Mouse (Mus musculus) limb, embryonic 13.5 days (tissue): Measurements from ENCODE around the gene Mcm3. TPM values are rescaled to one million over a fixed set of nuclear protein-coding genes. Genes with fewer than 3 reads are reported as not detected.
A peak's percentile ranks its signal among the peaks of the same experiment; 100 is the strongest.

ENCODE experiments used
- ATAC-seq: fragments of 200-750 bp; cut with Nextera tagmentation; 2 replicates; pipeline ENCODE4 v1.8.0; 2017; ENCODE audit warnings: low read depth, moderate number of reproducible peaks, moderate TSS enrichment; ENCODE audit not compliant: low FRiP score
- H3K27ac ChIP-seq: fragments of 300-500 bp; sonication (generic); 2 replicates; pipeline ENCODE4 v1.5.1; 2015; ENCODE audit warnings: inconsistent platforms, mild to moderate bottlenecking, moderate library complexity
- H3K27me3 ChIP-seq: fragments of 300-500 bp; sonication (generic); 2 replicates; pipeline ENCODE4 v1.6.1; 2015; ENCODE audit warnings: mild to moderate bottlenecking, inconsistent platforms
- H3K36me3 ChIP-seq: fragments of 300-500 bp; sonication (generic); 2 replicates; pipeline ENCODE4 v1.6.1; 2015; ENCODE audit warnings: inconsistent platforms, mild to moderate bottlenecking, moderate library complexity
- H3K4me1 ChIP-seq: fragments of 300-500 bp; sonication (generic); 2 replicates; pipeline ENCODE4 v1.6.1; 2015; ENCODE audit warnings: inconsistent platforms
- H3K4me2 ChIP-seq: fragments of 300-500 bp; sonication (generic); replicated peaks from 2 replicates; pipeline ENCODE4 v1.6.1; 2015; ENCODE audit warnings: inconsistent platforms, mild to moderate bottlenecking, moderate library complexity
- H3K4me3 ChIP-seq: fragments of 300-500 bp; sonication (generic); 2 replicates; pipeline ENCODE4 v1.5.1; 2015; ENCODE audit warnings: moderate library complexity, mild to moderate bottlenecking, inconsistent platforms
- H3K9ac ChIP-seq: fragments of 300-500 bp; sonication (generic); 2 replicates; pipeline ENCODE4 v1.6.1; 2015; ENCODE audit warnings: mild to moderate bottlenecking, inconsistent platforms
- H3K9me3 ChIP-seq: fragments of 300-500 bp; sonication (generic); 2 replicates; pipeline ENCODE4 v1.6.1; 2016; ENCODE audit warnings: inconsistent platforms
- WGBS: fragments of 180-500 bp; shearing (Covaris S2); methylation state at CpG from one replicate; pipeline ENCODE4 v1.1.7; 2015; 5-methylcytosine and 5-hydroxymethylcytosine counted together
- polyA plus RNA-seq: library from polyadenylated mRNA; unstranded; fragments of >200 nt; fragmentation: Nextera tagmentation; extraction: Ambion mirVana; gene quantifications from 2 replicates; pipeline ENCODE4 v1.2.1, GENCODE M21; 2015

The Mcm3 gene
- polyA plus RNA-seq, result 151 and 155 TPM in 2 replicates

GRCm38 (mm10) chr1:20819771-20820605, at the start of gene Mcm3:
Gene Mcm3 (minus strand): TSS chr1:20820312.
- Histone ChIP-seq H3K9me3 (no peaks in the 10 kb centered on the region), H3K4me3 (peak within 1 kb of the TSS; percentile 77), H3K4me2 (peak within 1 kb of the TSS; percentile 71), H3K9ac (peak within 1 kb of the TSS; percentile 88), H3K36me3 (peaks cover 27% of the 10 kb centered on the region), H3K4me1 (peaks cover 12% of the 10 kb centered on the region), H3K27me3 (no peaks in the 10 kb centered on the region), H3K27ac (0 out of 2 replicates have a peak within 1 kb of the TSS, but pooled peaks have one; percentile 22)
- under 1% methylated on average over 52 of the region's 52 CpGs for WGBS
- peak; percentile 100 for ATAC-seq

GRCm38 (mm10) chr1:20868036-20868435, 47.9 kb upstream of the Mcm3 start:
- no peaks in the 10 kb centered on the region for H3K36me3 ChIP-seq
- no peaks in the 10 kb centered on the region for H3K9me3 ChIP-seq
- no peak overlapping the region for H3K4me3 ChIP-seq
- WGBS, result 68% methylated on average over 9 of the region's 9 CpGs
- no peak overlapping the region for H3K27ac ChIP-seq
- H3K9ac ChIP-seq, result no peak overlapping the region
- H3K4me1 ChIP-seq, result no peaks in the 10 kb centered on the region
- ATAC-seq, result no peak
- H3K4me2 ChIP-seq, result no peak overlapping the region
- H3K27me3 ChIP-seq, result no peaks in the 10 kb centered on the region

DNA sequence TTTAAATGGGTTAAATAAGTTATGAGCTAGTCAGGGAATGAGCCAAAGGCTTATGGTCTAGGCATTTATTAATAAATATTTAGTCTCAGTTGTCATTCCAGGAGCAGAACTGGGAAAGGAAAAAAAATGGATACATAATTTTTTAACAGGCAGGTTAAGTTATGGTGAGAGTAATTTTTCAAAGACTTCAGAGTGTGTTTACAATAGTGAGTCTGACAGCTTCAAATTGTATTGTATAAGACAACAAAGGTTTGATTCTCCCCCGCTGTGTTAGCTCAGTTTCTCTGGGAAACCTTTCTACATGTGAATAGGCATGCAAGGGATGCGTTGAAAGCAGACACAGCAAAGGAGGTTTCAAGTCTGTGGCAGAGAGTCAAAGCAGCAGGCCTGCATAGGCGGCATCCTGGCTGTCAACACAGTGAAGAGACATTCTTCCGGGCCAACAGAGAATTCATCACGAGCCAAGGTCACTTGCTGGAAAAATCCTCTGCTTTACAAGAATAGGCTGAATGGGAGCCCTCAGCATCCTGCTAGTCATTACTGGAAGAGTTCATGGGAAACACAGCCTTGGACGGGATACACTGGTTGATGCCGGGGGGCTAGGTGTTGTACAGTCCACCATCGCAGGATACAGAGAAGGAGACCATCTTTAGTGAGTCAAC, 47.3 kb upstream of the Mcm3 start:
- Histone ChIP-seq H3K4me2 (no peak overlapping the region), H3K27ac (no peak overlapping the region), H3K4me3 (no peak overlapping the region), H3K36me3 (no peaks in the 10 kb centered on the region), H3K9ac (no peak overlapping the region), H3K9me3 (no peaks in the 10 kb centered on the region), H3K4me1 (no peaks in the 10 kb centered on the region), H3K27me3 (no peaks in the 10 kb centered on the region)
- ATAC-seq, result no peak
- 73% methylated on average over 8 of the region's 8 CpGs for WGBS

- Histone ChIP-seq H3K36me3 (no peaks in the 10 kb centered on the region), H3K4me1 (no peaks in the 10 kb centered on the region), H3K4me2 (no peak overlapping the region), H3K27ac (no peak overlapping the region), H3K9ac (no peak overlapping the region), H3K9me3 (no peaks in the 10 kb centered on the region), H3K27me3 (no peaks in the 10 kb centered on the region), H3K4me3 (no peak overlapping the region)
- no peak for ATAC-seq
- 37% methylated on average over 5 of the region's 5 CpGs for WGBS
These were observed 43.5 kb upstream of the Mcm3 start for GRCm38 (mm10) chr1:20863452-20864172.

DNA sequence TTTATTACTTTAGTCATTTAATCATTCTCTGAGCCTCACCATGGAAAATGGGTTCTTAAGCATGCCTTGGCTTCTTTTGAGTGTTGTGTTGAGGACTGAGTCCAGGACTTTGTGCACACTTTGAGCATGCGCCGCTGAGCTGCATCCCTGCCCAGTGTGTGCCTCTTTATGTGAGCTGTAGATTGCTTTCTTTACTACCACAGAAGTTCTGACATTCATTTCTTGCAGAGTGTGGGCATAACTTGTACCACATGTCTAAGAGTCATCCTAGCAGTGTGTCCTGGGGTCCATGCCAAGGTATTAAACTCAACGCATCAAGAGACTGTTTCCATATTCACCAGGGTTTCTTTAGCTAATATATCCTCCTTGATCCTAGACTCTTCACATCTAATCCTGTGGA, 41.8 kb upstream of the Mcm3 start:
- H3K4me3 ChIP-seq, result no peak overlapping the region
- no peaks in the 10 kb centered on the region for H3K27me3 ChIP-seq
- no peaks in the 10 kb centered on the region for H3K36me3 ChIP-seq
- no peak overlapping the region for H3K9ac ChIP-seq
- H3K4me2 ChIP-seq, result no peak overlapping the region
- no peaks in the 10 kb centered on the region for H3K9me3 ChIP-seq
- WGBS, result 83% methylated on average over 3 of the region's 3 CpGs
- H3K27ac ChIP-seq, result no peak overlapping the region
- 0 out of 2 replicates have a peak, but pooled peaks have one; percentile 15 for ATAC-seq
- H3K4me1 ChIP-seq, result no peaks in the 10 kb centered on the region

DNA sequence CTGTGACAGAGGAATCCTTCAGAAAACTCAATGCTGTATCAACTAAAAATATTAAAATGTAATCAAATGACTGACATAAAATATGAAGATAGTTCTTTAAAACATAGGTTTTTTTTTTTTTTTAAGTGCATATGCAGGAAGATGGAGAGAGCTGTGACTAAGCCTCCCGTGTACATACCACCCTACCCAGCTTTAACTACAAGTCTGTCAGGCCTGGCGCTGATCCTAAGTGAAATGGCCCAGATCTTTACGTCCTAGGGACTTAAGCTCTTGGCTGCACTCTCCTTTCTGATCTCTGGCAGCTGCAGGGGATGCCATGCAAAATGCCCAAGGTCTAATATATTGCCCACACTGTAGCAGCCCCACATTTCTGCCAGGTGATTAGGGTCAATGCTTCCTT, 40.7 kb upstream of the Mcm3 start:
- Histone ChIP-seq H3K27me3 (no peaks in the 10 kb centered on the region), H3K4me3 (no peak overlapping the region), H3K36me3 (no peaks in the 10 kb centered on the region), H3K27ac (no peak overlapping the region), H3K9ac (no peak overlapping the region), H3K4me2 (no peak overlapping the region), H3K4me1 (no peaks in the 10 kb centered on the region), H3K9me3 (no peaks in the 10 kb centered on the region)
- WGBS, result 76% methylated on average over 3 of the region's 3 CpGs
- ATAC-seq, result no peak

DNA sequence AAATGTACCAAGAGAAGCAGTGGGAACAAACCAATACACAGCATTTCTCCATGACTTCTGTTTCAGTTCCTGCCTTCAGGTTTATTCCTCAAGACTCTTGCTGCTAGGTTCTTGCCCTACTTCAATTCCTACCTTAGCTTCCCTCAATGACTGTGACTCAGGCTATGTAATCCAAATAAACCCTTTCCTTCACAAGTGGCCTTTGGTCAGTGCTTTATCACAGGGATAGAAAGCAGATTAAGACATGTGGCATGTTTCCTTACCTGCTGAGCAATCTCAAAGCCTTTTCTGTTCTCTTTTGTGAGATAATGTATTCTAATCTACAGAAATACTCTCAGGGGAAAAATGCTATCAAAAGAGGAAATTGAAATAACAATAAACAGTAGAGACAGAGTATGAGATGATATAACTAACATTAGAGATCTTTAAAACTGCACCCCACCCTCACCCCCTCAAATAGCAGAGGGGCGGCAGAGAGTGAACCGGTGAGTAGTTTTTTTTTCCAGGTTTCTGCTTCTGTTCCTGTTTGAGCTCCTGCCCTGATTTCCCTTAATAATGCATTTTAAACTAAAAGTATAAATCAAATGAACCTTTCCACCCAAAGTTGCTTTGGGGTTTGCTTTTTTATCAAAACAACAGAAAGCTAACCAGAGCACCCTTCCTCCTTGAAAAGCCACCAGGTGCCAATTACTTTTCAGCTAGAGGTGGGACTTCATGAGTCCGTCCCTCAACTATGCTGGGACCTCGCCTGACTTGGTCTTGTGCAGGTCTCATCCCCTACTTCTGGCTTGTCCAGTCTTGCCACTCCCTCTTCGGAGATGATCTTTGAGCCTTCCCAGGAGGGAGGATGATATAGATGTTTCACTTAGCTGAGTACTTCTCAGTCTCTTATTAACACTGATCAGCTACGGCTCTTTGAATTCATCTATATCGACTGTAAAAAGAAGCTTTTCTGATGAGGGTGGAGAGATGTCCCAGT, 37.1 kb upstream of the Mcm3 start:
- no peak overlapping the region for H3K4me3 ChIP-seq
- no peak overlapping the region for H3K27ac ChIP-seq
- 81% methylated on average over 7 of the region's 7 CpGs for WGBS
- no peaks in the 10 kb centered on the region for H3K36me3 ChIP-seq
- no peaks in the 10 kb centered on the region for H3K9me3 ChIP-seq
- ATAC-seq, result no peak
- no peak overlapping the region for H3K9ac ChIP-seq
- no peaks in the 10 kb centered on the region for H3K27me3 ChIP-seq
- H3K4me2 ChIP-seq, result no peak overlapping the region
- no peaks in the 10 kb centered on the region for H3K4me1 ChIP-seq

GRCm38 (mm10) chr1:20839911-20840310, 19.8 kb upstream of the Mcm3 start:
- Histone ChIP-seq H3K4me3 (no peak overlapping the region), H3K4me2 (no peak overlapping the region), H3K4me1 (no peaks in the 10 kb centered on the region), H3K27ac (no peak overlapping the region), H3K27me3 (no peaks in the 10 kb centered on the region), H3K9me3 (no peaks in the 10 kb centered on the region), H3K9ac (no peak overlapping the region), H3K36me3 (no peaks in the 10 kb centered on the region)
- no peak for ATAC-seq
- WGBS, result 74% methylated on average over 3 of the region's 3 CpGs

GRCm38 (mm10) chr1:20836551-20837125, 16.5 kb upstream of the Mcm3 start:
- ATAC-seq, result no peak
- Histone ChIP-seq H3K4me1 (no peaks in the 10 kb centered on the region), H3K4me2 (no peak overlapping the region), H3K36me3 (no peaks in the 10 kb centered on the region), H3K9ac (no peak overlapping the region), H3K27ac (no peak overlapping the region), H3K9me3 (no peaks in the 10 kb centered on the region), H3K27me3 (no peaks in the 10 kb centered on the region), H3K4me3 (no peak overlapping the region)
- WGBS, result 79% methylated on average over 3 of the region's 3 CpGs

GRCm38 (mm10) chr1:20833141-20833511, 13.0 kb upstream of the Mcm3 start:
- no peaks in the 10 kb centered on the region for H3K9me3 ChIP-seq
- 66% methylated on average over 3 of the region's 4 CpGs for WGBS
- no peak overlapping the region for H3K4me3 ChIP-seq
- H3K9ac ChIP-seq, result no peak overlapping the region
- no peak overlapping the region for H3K4me2 ChIP-seq
- H3K4me1 ChIP-seq, result no peaks in the 10 kb centered on the region
- H3K27me3 ChIP-seq, result no peaks in the 10 kb centered on the region
- no peak for ATAC-seq
- H3K36me3 ChIP-seq, result no peaks in the 10 kb centered on the region
- no peak overlapping the region for H3K27ac ChIP-seq

- no peak for ATAC-seq
- H3K27ac ChIP-seq, result no peak overlapping the region
- WGBS, result 69% methylated on average over 5 of the region's 5 CpGs
- H3K4me3 ChIP-seq, result no peak overlapping the region
- H3K4me2 ChIP-seq, result no peak overlapping the region
- no peak overlapping the region for H3K9ac ChIP-seq
- no peaks in the 10 kb centered on the region for H3K27me3 ChIP-seq
- no peaks in the 10 kb centered on the region for H3K4me1 ChIP-seq
- H3K9me3 ChIP-seq, result no peaks in the 10 kb centered on the region
- H3K36me3 ChIP-seq, result no peaks in the 10 kb centered on the region
These were observed 12.5 kb upstream of the Mcm3 start for GRCm38 (mm10) chr1:20832473-20833140.
